Mouse (Mus musculus) intestine, embryonic 15.5 days (tissue): ENCODE results near the gene Lrrc4c. TPM values are rescaled to one million over a fixed set of nuclear protein-coding genes. Genes with fewer than 3 reads are reported as not detected.

ENCODE experiments used
- ATAC-seq: fragments of 200-750 bp; cut with Nextera tagmentation; 2 replicates; pipeline ENCODE4 v1.8.0; 2017; ENCODE audit warnings: moderate TSS enrichment, moderate library complexity
- H3K27ac ChIP-seq: fragments of 300-500 bp; sonication (generic); 2 replicates; pipeline ENCODE4 v1.5.1; 2015; ENCODE audit warnings: mild to moderate bottlenecking, inconsistent platforms
- H3K27me3 ChIP-seq: fragments of 300-500 bp; sonication (generic); replicated peaks from 2 replicates; pipeline ENCODE4 v1.6.1; 2015; ENCODE audit warnings: inconsistent platforms
- H3K36me3 ChIP-seq: fragments of 300-500 bp; sonication (generic); 2 replicates; pipeline ENCODE4 v1.6.1; 2015; ENCODE audit warnings: inconsistent platforms
- H3K4me1 ChIP-seq: fragments of 300-500 bp; sonication (generic); replicated peaks from 2 replicates; pipeline ENCODE4 v1.6.1; 2015; ENCODE audit warnings: inconsistent platforms
- H3K4me2 ChIP-seq: fragments of 300-500 bp; sonication (generic); replicated peaks from 2 replicates; pipeline ENCODE4 v1.6.1; 2015; ENCODE audit warnings: mild to moderate bottlenecking, inconsistent platforms
- H3K4me3 ChIP-seq: fragments of 300-500 bp; sonication (generic); replicated peaks from 2 replicates; pipeline ENCODE4 v1.5.1; 2015; ENCODE audit warnings: inconsistent platforms
- H3K9ac ChIP-seq: fragments of 300-500 bp; sonication (generic); 2 replicates; pipeline ENCODE4 v1.6.1; 2015; ENCODE audit warnings: inconsistent platforms
- H3K9me3 ChIP-seq: fragments of 300-500 bp; sonication (generic); 2 replicates; pipeline ENCODE4 v1.6.1; 2016; ENCODE audit warnings: inconsistent platforms
- WGBS: fragments of 180-500 bp; shearing (Covaris S2); methylation state at CpG from one replicate; pipeline ENCODE4 v1.1.7; 2015; 5-methylcytosine and 5-hydroxymethylcytosine counted together
- polyA plus RNA-seq: library from polyadenylated mRNA; unstranded; fragments of >200 nt; fragmentation: Nextera tagmentation; extraction: Ambion mirVana; gene quantifications from 2 replicates; pipeline ENCODE4 v1.2.1, GENCODE M21; 2015

Gene Lrrc4c
- polyA plus RNA-seq, 1 experiment from 2014 or later: 3.2 TPM

- ATAC-seq: no peak
- no peaks in the 10 kb centered on the region for H3K9me3 ChIP-seq
- H3K4me2 ChIP-seq: no peak overlapping the region
- H3K9ac ChIP-seq: no peak overlapping the region
- no peaks in the 10 kb centered on the region for H3K36me3 ChIP-seq
- H3K4me3 ChIP-seq: no peak overlapping the region
- H3K4me1 ChIP-seq: no peaks in the 10 kb centered on the region
- no peak overlapping the region for H3K27ac ChIP-seq
- WGBS: 75% methylated on average over 2 of the region's 2 CpGs
- H3K27me3 ChIP-seq: no peaks in the 10 kb centered on the region
Observed at GRCm38 (mm10) chr2:97165745-97166144, 847.8 kb downstream of the Lrrc4c start.

- Histone ChIP-seq H3K4me2 (no peak overlapping the region), H3K27ac (no peak overlapping the region), H3K27me3 (no peaks in the 10 kb centered on the region)
Observed at GRCm38 (mm10) chr2:97178399-97178798, 860.4 kb downstream of the Lrrc4c start.

GRCm38 (mm10) chr2:97196968-97197606 lies 879.1 kb downstream of the Lrrc4c start:
- no peaks in the 10 kb centered on the region for H3K27me3 ChIP-seq
- H3K4me3 ChIP-seq: no peak overlapping the region
- H3K4me1 ChIP-seq: no peaks in the 10 kb centered on the region
- H3K4me2 ChIP-seq: no peak overlapping the region
- no peak overlapping the region for H3K9ac ChIP-seq
- no peak overlapping the region for H3K27ac ChIP-seq
- H3K36me3 ChIP-seq: no peaks in the 10 kb centered on the region
- WGBS: 81% methylated on average over 4 of the region's 4 CpGs
- no peak for ATAC-seq
- no peaks in the 10 kb centered on the region for H3K9me3 ChIP-seq

More at GRCm38 (mm10) chr2:97178399-97178798, 860.4 kb downstream of the Lrrc4c start:
- ATAC-seq: no peak
- Histone ChIP-seq H3K4me3 (no peak overlapping the region), H3K9me3 (no peaks in the 10 kb centered on the region), H3K9ac (no peak overlapping the region), H3K36me3 (no peaks in the 10 kb centered on the region), H3K4me1 (no peaks in the 10 kb centered on the region)
- WGBS: 83% methylated on average over 4 of the region's 4 CpGs

DNA sequence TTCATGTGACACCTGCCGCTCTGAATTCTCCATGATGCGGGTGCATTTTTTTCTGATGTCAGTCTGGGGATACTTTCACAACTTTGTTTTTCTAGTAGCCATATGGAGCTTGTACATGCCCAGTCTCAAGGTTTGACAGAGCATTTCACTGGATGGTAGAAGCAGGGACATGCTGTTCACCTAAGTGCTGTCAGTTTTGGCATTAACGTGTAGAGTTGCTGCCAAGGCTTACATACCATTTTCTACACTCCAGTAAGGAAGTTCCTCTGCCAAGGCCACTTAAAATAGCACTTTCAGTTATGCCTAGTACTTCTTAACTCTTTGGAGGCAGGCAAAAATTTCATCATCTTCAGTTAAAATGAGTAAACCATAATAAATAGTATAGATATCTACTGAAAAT lies 915.0 kb downstream of the Lrrc4c start:
- ATAC-seq: no peak
- H3K9me3 ChIP-seq: no peaks in the 10 kb centered on the region
- no peak overlapping the region for H3K27ac ChIP-seq
- 77% methylated on average over 3 of the region's 3 CpGs for WGBS
- no peaks in the 10 kb centered on the region for H3K27me3 ChIP-seq
- H3K36me3 ChIP-seq: no peaks in the 10 kb centered on the region
- no peaks in the 10 kb centered on the region for H3K4me1 ChIP-seq
- no peak overlapping the region for H3K4me2 ChIP-seq
- H3K9ac ChIP-seq: no peak overlapping the region
- H3K4me3 ChIP-seq: no peak overlapping the region

GRCm38 (mm10) chr2:97234074-97234473 lies 916.1 kb downstream of the Lrrc4c start:
- no peak for ATAC-seq
- Histone ChIP-seq H3K4me3 (no peak overlapping the region), H3K4me2 (no peak overlapping the region), H3K27me3 (no peaks in the 10 kb centered on the region), H3K4me1 (no peaks in the 10 kb centered on the region), H3K9me3 (no peaks in the 10 kb centered on the region), H3K36me3 (no peaks in the 10 kb centered on the region), H3K27ac (no peak overlapping the region), H3K9ac (no peak overlapping the region)
- WGBS: 56% methylated on average over 1 of the region's 1 CpGs

DNA sequence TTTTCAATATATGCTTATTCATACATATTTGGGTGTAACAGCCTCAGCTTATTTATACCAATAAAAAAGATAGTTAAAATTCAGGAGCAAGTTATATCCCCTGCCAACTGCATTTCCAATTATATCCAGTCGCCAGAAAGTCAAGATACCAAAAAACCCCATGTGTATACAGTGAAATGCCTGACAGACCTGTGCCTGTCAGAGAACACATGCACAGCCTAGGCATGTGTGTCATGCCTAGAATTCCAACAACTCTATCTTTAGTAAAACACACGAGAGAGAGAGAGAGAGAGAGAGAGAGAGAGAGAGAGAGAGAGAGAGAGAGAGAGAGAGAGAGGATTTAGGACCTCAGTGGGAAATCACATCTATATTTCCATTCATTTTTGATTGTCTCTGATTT lies 956.7 kb downstream of the Lrrc4c start:
- no peaks in the 10 kb centered on the region for H3K4me1 ChIP-seq
- H3K36me3 ChIP-seq: no peaks in the 10 kb centered on the region
- no peaks in the 10 kb centered on the region for H3K9me3 ChIP-seq
- ATAC-seq: no peak
- no peak overlapping the region for H3K9ac ChIP-seq
- no peak overlapping the region for H3K4me3 ChIP-seq
- H3K27ac ChIP-seq: no peak overlapping the region
- 58% methylated on average over 2 of the region's 2 CpGs for WGBS
- no peak overlapping the region for H3K4me2 ChIP-seq
- no peaks in the 10 kb centered on the region for H3K27me3 ChIP-seq

- Histone ChIP-seq H3K4me1 (no peaks in the 10 kb centered on the region), H3K4me3 (no peak overlapping the region), H3K9me3 (no peaks in the 10 kb centered on the region), H3K27me3 (no peaks in the 10 kb centered on the region), H3K27ac (no peak overlapping the region), H3K9ac (no peak overlapping the region), H3K4me2 (no peak overlapping the region), H3K36me3 (no peaks in the 10 kb centered on the region)
- no peak for ATAC-seq
Observed at GRCm38 (mm10) chr2:97284986-97285385, 967.0 kb downstream of the Lrrc4c start.

GRCm38 (mm10) chr2:97294216-97294615 lies 976.2 kb downstream of the Lrrc4c start:
- H3K4me3 ChIP-seq: no peak overlapping the region
- WGBS: 78% methylated on average over 3 of the region's 3 CpGs
- no peaks in the 10 kb centered on the region for H3K36me3 ChIP-seq
- no peaks in the 10 kb centered on the region for H3K4me1 ChIP-seq
- no peak for ATAC-seq
- H3K9ac ChIP-seq: no peak overlapping the region
- no peak overlapping the region for H3K4me2 ChIP-seq
- no peaks in the 10 kb centered on the region for H3K9me3 ChIP-seq
- no peak overlapping the region for H3K27ac ChIP-seq
- H3K27me3 ChIP-seq: no peaks in the 10 kb centered on the region

GRCm38 (mm10) chr2:97299704-97300103 lies 981.7 kb downstream of the Lrrc4c start:
- no peaks in the 10 kb centered on the region for H3K9me3 ChIP-seq
- no peak overlapping the region for H3K27ac ChIP-seq
- no peak overlapping the region for H3K9ac ChIP-seq
- WGBS: 78% methylated on average over 2 of the region's 2 CpGs
- ATAC-seq: no peak
- H3K4me1 ChIP-seq: no peaks in the 10 kb centered on the region
- H3K4me2 ChIP-seq: no peak overlapping the region
- no peaks in the 10 kb centered on the region for H3K27me3 ChIP-seq
- H3K36me3 ChIP-seq: no peaks in the 10 kb centered on the region
- no peak overlapping the region for H3K4me3 ChIP-seq

GRCm38 (mm10) chr2:97318008-97318407 lies 1000.0 kb downstream of the Lrrc4c start:
- Histone ChIP-seq H3K27ac (no peak overlapping the region), H3K9ac (no peak overlapping the region), H3K27me3 (no peaks in the 10 kb centered on the region), H3K9me3 (no peaks in the 10 kb centered on the region), H3K4me2 (no peak overlapping the region), H3K4me3 (no peak overlapping the region), H3K4me1 (no peaks in the 10 kb centered on the region), H3K36me3 (no peaks in the 10 kb centered on the region)
- ATAC-seq: no peak
- 64% methylated on average over 1 of the region's 1 CpGs for WGBS

DNA sequence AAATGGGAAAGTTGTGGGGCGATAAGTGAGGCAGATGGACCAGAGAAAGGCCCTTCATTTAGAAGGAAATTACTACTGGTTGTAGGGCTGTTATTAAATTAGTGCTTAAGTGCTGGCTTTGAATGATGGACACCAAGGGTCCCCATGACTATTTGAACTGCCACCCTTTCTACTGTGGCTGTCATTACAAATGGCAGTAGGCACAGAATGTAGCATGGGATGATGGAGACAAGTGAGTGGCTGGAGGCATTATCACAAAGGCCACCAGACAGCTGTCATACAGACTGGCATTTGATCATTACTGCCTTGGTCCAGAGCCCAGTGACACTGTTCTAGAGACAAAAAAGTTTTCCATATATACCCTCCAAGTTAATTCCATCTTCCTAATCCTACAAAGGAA lies 1000.6 kb downstream of the Lrrc4c start:
- 78% methylated on average over 1 of the region's 1 CpGs for WGBS
- no peak overlapping the region for H3K27ac ChIP-seq
- no peak overlapping the region for H3K4me3 ChIP-seq
- H3K4me2 ChIP-seq: no peak overlapping the region
- H3K9me3 ChIP-seq: no peaks in the 10 kb centered on the region
- H3K27me3 ChIP-seq: no peaks in the 10 kb centered on the region
- H3K9ac ChIP-seq: no peak overlapping the region
- no peaks in the 10 kb centered on the region for H3K4me1 ChIP-seq
- ATAC-seq: no peak
- no peaks in the 10 kb centered on the region for H3K36me3 ChIP-seq

DNA sequence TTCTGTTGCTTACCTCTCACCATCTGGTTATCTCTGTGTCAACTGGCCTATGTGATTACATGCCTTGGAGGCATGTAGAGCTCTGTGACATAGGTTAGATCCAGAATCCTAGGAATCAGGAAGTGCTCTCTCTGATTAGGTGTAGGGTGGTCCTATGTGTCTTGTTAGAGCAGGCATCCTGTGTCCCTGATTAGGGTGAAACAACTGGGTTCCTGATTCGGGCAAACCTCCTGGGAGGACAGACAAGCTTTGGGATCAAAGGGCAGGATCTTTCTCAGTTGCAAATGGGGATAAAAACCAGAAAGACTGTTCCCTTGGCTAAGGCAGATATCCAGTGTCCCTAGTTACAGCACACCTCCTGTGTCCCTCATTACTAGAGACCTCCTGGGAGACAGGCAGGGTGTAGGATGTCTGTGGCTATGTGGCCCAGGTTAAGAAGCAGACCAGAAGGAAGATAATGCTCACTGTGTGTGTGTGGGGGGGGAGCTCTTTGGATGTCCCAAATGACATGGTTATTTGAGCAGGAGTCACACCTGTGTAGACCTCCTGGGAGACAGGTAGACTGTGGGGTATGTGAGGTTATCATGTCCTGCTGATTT lies 1014.2 kb downstream of the Lrrc4c start:
- no peak overlapping the region for H3K4me2 ChIP-seq
- no peaks in the 10 kb centered on the region for H3K36me3 ChIP-seq
- 52% methylated on average over 1 of the region's 1 CpGs for WGBS
- H3K9ac ChIP-seq: no peak overlapping the region
- H3K27ac ChIP-seq: no peak overlapping the region
- H3K4me1 ChIP-seq: no peaks in the 10 kb centered on the region
- ATAC-seq: no peak
- H3K9me3 ChIP-seq: no peaks in the 10 kb centered on the region
- H3K27me3 ChIP-seq: no peaks in the 10 kb centered on the region
- H3K4me3 ChIP-seq: no peak overlapping the region

GRCm38 (mm10) chr2:97339627-97340026 lies 1021.7 kb downstream of the Lrrc4c start:
- Histone ChIP-seq H3K4me3 (no peak overlapping the region), H3K36me3 (no peaks in the 10 kb centered on the region), H3K4me2 (no peak overlapping the region), H3K27ac (no peak overlapping the region), H3K9me3 (no peaks in the 10 kb centered on the region), H3K9ac (no peak overlapping the region), H3K4me1 (no peaks in the 10 kb centered on the region), H3K27me3 (no peaks in the 10 kb centered on the region)
- no peak for ATAC-seq
- 83% methylated on average over 4 of the region's 4 CpGs for WGBS
